Mouse (Mus musculus): Measurements from ENCODE around the gene Kdm2b.

DNA sequence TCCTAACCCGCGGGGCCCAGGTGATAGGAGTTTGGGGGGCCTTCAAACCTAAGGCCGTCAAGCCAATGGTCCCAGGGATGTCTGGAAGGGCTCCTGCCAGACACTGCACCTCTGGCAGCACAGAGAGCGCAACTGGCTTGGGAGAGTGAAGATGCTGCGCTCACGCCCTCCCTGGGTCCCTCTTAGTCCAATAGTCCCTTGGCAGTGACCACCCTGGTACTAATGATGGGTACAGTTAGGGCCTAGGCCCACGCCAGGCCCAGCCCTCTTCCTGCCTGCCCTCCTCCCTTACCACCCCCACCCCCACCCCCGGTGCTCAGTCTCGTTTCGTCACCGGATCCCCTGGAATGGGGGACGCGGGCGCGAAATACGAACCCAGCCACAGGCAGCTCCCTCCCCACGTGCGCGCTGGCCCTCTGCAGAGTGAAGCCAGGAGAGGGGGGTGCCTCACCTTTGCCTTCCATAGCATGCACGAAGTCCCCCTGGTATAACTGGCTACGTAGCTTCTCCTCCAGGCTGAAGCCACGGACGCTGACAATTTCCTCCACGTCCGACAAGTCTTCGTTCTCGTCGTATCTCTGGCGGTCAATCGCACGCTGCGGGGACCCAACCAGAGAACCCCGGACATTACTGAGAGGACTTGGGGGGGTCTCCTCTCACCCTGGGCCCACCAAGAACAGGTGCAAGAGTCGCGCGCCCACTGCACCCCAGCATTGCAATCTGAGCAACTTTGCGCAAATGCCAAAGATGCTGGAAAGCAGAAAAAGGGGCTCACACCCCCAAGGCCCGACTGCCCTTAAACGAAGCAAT lies 2.2 kb downstream of the Kdm2b start:
- no peak for TF ChIP-seq POLR2A (IDR thresholded peaks at IDR 0.05; ENCODE audit: borderline replicate concordance, control insufficient read depth, low read depth, low read length)
- no peak for TF ChIP-seq CTCF (IDR thresholded peaks at IDR 0.05; ENCODE audit: control insufficient read depth, insufficient read depth, low read length)
